Mouse (Mus musculus): ENCODE results near the gene Impg2.

- no peak for TF ChIP-seq POLR2A (IDR thresholded peaks at IDR 0.05; ENCODE audit: low read depth, low read length)
- no peak for TF ChIP-seq CTCF (IDR thresholded peaks at IDR 0.05; ENCODE audit: extremely low read depth, insufficient read length, insufficient replicate concordance, low read depth, low read length)
Measured at GRCm38 (mm10) chr16:56307575-56307974, 103.5 kb downstream of the Impg2 start.

All from small intestine, adult 2 months (tissue).